Mouse (Mus musculus): Measurements from ENCODE around the gene Snd1.
A peak's percentile ranks its signal among the peaks of the same experiment; 100 is the strongest.

Snd1 gene

DNA sequence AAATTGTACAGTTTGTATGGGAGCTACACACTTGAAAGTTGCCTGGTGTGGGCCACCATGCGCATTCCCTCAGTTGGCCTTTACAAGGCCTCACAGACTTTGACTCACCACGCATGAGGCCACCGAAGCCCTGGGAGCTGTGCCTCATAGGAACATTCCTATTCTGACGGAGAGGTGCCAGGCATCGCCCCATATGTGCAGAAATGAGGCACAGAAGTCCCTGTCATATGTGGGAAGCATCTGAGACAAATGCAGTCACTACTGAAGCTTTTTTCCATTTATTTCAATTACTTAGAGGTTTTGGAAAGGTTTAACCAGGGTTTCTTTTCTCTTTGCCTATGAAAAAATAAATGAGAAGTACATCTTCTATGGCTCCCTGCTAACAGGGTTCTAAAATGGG lies 278.3 kb downstream of the Snd1 start:
- no peak for DNase-seq (ENCODE audit: low spot score)

DNA sequence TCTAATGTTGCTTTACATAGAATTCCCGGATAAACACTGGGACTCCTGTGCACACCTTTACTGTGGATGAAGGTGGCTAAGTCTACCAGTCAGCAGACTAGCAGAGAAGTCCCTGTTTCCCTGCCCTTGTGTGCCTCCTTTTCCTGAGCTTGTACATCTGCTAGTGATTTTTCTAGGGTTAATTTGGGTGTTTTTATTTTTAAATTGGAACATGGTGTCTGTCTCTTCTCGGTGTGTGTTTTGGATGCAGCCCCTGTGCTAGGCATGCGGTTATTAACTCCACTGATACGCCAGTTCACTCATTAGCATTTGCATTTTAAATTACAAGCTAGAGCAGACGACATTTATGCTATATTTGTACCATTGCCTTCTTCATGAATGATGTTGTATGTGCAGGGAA lies 278.7 kb downstream of the Snd1 start:
- DNase-seq (ENCODE audit: low spot score) = no peak

DNA sequence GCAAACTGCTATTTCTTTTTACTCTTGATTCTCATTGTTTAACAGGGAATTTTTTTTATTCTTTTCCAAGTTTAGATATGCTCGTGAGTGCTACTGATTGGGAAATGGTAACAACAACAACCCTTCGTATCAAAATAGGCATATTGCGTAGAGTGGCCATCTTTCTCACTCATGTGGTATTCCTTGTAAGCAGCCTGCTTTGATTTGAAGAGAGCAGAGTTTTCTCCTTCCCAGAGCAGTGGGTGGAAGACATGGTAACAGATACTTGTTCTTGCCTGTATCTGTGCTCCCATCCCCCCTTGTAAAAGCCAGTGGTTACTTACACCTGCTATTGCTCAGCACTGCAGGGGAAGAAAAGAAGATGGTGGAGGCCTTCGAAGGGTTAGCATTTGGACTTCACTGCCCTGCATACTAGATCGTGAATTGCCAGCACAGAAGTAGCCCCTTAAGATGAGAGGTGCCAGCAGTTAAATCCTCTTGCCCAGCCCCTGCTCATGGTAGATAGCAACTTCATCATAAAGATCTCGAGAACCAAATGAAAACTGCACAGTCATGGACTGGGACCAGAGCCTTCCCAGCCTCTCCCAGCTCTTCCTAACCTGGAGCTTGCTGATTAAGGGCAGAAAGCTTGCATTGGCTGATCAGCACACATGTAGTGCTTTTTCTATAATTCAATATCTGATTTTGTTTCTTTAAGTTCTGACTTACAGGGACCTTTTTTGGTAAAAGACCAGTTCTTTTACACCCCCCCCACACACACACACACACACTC lies 279.4 kb downstream of the Snd1 start:
- no peak for DNase-seq (ENCODE audit: low spot score)

DNA sequence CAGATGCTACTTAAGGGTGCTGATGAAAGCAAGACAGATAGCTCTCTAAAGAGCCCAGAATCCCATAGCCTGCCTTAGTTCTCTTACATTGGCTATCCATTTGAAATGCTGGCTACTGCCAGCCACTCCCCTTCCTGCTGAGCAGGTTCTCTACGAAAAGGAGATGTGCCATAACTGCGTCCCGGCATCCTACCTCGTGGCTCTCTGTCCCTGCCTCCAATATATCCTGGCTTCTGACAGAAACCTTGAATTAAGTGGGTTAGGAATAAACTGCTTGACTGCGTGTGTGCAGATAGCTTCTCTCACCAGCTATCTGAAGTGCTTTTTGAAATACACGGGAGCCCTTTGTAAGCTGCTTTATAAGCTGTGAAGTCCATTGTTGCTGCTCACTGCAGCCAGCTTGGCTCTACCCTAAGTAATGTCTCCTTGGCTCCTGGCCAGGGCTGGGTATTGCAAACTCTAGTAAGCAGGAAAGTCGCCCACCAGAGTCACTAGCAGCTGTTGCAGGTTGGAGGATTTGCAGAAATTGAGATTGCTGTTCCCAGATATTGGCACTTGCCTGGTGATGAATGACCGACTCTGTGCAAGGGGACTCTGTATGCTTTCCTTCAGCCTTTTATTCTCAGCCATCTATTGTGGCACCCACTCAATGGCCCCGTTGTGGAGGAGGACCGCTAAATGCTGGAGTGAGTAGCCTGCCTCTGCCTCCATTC lies 281.5 kb downstream of the Snd1 start:
- DNase-seq (ENCODE audit: low spot score) = peak; percentile 23

DNA sequence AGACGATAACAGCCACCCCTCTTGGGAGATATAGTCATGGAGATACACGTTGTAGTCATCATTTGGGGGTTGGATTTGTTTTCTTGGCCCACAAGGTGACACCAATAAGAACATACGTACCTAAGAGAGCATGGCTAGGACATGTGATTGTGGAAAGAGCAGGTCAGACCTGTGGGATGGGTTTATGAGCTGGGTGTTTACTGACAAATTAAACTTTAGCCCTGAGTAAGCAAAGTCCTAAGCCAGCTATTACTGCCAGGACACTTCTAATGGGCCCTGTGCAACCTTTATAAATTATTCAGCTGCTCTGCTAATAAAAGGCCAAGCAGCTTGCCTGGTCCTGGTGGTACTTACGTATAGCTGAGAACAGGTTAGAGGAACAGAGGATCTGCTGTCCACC lies 283.4 kb downstream of the Snd1 start:
- DNase-seq (ENCODE audit: low spot score) = no peak

DNA sequence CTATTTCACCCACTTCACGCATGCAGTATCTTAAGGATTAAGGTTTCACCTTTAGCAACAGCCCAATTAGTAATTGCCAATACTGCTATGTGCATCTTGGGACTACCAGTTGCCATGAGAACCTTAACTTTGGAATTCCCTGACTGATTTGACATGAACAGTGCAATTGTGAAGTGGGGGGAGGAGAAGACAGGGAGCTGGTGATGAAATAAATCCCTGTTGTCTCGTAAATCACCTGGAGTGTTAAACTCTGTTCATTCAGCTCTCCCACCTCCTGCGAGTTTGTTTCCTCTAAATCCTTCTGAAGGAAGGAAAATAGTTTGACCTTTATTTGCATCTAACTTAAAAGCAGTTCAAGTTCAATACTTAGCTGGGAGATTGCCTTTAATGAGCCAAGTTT lies 286.8 kb downstream of the Snd1 start:
- DNase-seq (ENCODE audit: low spot score) = no peak

DNA sequence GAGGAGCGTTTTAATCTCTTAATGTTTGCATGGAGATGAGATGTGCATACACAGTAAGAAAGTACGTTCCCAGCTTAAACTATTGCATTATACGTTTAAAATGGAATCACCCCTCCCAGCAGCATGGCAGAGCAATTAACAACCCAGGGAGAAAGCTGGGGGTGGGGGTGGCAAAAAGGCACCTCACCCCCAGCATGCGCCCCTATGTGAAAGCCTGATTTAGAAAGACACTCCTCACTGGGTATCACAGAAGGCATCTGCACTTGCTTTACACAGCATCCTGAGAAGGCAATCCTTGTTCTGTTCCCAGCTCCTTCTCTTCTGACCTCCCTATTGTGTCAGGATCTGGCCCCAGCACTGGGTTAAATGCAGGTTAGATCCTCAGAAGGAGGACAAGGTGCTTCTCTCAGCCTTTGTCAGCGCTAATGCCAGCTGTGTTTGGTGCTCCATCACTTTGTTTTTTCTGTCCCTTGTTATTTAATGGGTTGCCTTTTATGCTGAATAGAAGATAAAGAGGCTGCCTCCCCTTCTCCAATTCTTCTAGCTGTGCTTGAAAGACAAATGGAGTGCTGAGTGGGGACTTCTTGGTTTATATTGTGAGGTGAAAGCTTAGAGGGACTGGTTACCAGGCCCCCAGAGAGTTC lies 287.3 kb downstream of the Snd1 start:
- DNase-seq (ENCODE audit: low spot score) = no peak

DNA sequence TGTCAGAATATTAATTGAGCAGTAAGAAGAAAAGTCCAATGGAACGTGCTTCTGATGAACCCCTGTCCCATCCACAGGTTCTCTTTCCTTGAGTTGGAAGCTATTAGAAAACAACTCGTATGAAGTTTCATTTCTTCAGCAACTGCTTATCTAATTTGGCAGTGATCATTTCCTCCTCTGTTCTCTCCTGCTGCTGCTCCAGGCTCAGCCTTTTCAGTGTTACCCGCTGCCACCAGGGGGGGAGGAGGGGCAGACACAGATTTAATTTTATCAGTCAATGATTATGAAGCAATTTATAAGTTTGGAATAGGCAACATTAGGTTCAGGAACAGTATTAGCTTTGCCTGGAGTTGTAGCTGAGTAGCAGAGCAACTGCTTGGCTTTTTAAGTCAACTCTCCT lies 291.7 kb downstream of the Snd1 start:
- DNase-seq (ENCODE audit: low spot score) = no peak

DNA sequence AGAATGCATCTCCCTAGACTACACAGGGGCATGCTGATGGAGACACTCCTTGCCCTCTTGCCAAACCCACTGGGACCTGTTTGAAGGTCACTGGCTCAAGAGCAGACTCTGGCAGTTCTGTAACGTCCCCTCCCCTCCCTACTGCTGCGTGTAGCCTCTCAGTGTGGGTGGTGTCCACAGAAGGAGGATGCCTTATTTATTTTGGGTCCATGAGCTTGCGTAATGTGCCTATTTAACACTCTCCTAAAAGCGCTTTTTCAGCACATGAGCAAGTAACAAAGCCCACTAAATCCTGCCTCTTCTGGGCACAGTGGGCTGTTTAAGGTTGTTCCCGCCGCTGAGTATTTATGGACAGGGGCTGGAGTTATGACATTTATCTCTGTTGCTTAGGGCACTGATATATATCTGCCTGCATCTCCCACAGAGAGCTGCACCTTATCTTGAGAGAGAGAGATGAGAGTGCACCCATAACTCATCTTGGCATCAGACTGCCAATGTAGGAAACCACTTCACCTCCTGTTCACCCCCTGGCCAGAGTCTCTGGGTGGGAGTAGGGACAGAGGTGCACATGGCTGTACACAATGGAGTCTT lies 293.0 kb downstream of the Snd1 start:
- no peak for DNase-seq (ENCODE audit: low spot score)

DNA sequence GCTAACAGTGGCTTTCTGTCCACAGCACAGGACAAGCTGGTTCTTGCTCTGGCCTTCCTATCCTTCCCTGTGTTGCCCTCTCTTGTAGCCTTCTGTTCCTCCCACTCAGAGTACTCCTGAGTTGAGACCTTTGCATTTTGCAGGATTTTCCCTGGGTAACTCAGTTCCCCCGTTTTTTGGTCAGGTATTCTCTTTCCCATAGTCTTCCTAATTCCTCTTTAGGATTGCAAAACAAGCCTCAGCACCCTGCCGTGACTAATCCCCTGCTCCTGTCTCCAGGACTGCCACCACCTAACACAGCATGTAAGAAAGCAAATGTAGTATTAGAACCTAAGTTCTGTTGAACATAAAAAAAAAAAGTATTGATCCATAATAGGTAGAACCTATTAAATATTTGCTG lies 296.4 kb downstream of the Snd1 start:
- DNase-seq (ENCODE audit: low spot score) = no peak

DNA sequence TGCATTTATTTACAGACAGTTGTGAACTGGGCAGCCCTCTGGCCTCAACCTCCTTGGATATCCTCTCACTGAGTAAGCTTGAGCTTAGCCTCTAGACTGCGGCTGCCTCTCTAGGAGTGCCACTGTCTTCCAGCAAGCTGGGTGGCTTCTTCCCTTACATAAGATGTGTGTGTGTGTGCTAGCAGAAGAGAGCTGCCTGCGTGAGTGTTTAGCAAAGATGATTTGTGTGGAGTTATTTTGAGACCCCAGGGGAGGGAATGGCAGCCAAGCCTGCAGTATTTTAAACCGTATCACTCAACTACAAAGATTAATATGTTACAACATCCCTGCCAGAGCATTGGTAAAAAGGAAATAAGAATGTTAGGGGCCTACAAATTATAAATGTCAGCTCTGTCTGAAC lies 306.8 kb downstream of the Snd1 start:
- no peak for DNase-seq (ENCODE audit: low spot score)

DNA sequence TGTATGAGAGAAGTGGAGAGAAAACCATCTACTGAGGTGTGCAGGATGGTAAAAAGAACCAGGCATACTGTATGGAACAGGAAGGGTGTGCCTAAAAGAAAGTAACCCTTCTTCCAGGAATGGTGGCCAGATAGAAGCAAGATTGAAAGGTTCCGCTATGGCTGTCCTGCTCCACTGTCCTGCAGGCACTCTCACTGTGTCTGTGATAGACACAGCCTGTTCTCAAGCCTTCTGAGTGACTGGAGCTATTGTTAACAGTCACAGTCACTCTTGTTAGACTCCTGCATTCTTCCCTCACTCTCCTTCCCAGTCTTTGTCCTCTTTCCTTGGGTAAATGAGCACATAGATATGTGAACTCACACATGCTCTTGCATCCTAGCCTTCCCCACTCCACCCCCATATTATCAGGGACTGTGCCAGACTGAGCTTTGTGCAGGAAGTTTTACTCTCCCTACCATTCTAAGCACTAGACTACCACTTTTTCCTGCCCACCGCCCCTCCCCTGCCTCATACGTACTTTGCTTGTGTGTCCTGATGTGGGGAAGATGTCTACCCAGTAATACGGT lies 308.2 kb downstream of the Snd1 start:
- no peak for DNase-seq (ENCODE audit: low spot score)

DNA sequence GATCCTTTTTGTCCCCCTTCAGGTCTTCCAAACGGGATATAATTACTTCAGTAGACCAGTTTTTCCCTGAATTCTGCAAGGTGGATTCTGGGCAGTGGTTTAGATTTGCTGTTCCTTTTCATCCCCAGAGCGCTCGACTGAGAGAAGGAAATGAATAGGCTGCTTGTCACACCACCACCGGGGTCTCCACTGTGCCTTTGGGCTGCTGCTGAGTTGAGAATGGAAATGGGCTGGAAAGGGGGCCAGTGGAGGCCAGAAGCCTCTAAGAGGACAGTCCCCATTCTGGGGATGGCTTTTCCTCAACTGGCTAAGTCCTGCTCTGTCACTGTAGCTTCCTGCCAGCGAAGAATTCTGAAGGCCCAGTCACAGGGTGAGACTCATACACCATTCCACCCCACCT lies 309.0 kb downstream of the Snd1 start:
- no peak for DNase-seq (ENCODE audit: low spot score)

DNA sequence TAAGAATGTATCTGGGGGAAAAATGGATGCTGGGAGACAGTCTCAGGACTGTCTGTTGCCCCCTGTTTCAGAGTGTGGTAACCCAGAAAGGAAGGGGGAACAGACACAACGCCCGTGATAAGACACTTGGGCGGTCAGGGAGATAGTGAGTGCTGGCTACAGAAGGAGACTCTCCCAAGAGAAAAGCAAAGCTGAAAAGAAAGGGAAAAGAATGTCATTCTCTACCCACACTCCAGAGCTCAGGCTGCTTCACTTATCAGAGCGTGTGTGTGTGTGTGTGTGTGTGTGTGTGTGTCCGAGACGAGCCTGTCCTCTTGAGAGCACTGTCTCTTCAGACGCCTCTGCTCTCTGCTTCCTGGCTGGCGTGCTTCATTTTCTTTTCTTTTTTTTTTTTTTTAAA lies 310.8 kb downstream of the Snd1 start:
- DNase-seq (ENCODE audit: low spot score) = no peak

DNA sequence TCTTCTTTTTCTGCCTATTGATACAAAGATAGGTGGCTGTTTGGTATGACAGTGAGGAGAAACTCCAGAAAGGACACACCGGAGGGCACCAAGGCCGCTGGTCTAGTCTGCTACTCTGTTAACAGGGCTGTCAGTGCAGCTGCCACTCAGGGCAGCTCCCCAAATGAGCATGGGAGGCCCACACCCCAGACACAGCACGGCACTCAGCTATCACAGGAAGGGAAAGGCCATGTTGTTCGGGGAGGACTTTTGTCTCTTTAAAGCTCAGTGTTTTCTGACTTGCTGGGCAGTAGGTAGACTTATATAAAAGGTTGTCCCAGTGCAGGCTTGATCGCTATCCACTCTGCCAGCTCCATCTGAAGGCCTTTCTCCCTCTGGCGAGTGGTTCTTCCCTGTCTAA lies 312.2 kb downstream of the Snd1 start:
- DNase-seq (ENCODE audit: low spot score) = no peak

DNA sequence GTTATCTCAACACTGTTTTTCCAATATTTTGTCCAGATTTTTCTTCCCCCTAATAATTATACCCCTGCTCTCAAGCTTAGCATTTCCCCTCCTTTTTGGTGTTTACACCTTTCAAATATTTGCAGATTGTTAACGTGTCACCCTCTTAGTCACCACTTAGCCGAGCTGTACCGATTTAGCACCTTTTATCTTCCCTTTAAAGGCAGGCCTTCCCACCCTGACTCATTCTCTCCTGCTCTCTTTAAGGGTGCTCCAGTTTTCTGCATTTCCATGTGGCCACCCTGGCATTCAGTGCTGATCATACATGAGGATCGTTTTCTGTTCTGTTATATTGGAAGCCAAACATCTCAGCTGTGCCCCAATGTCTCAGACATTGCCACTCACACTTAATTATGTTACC lies 314.7 kb downstream of the Snd1 start:
- DNase-seq (ENCODE audit: low spot score) = no peak

DNA sequence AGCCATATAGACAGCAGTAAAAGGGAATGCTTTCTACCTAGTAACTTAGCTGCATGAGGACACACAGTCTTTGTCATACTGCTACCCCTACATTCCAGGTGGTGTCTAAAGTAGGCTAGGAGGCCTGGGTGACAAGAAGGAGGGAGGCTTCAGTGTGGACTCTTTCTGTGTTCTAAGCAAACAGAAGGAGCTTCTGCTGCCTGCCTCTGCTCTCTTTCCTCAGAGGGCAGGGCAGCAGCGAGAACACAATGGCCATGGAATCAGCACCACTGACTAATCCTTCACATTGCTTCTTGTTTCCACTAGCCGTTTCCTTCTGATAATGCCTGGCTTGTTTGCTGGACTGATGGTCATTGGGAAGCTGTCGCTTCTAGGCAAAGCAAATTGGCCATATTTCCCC lies 316.2 kb downstream of the Snd1 start:
- DNase-seq (ENCODE audit: low spot score) = no peak

DNA sequence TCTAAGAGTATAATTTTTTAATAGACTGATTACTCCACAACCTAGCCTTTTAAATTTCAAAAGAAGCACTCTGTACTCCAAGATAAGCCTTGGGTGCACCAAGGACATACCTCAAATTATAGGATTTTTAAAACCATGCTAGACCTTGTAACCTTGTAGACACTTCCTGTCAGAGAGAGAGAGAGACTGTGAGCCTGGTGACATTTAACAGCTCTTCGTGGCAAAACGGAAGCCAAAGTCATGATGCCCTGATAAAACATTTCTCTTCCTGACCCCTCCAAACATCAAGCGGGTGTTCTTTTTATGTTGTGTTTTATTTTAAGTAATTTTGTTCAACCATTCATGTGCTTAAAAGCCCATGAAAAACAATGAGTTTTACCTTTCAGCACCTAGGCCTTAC lies 316.9 kb downstream of the Snd1 start:
- DNase-seq (ENCODE audit: low spot score) = no peak

DNA sequence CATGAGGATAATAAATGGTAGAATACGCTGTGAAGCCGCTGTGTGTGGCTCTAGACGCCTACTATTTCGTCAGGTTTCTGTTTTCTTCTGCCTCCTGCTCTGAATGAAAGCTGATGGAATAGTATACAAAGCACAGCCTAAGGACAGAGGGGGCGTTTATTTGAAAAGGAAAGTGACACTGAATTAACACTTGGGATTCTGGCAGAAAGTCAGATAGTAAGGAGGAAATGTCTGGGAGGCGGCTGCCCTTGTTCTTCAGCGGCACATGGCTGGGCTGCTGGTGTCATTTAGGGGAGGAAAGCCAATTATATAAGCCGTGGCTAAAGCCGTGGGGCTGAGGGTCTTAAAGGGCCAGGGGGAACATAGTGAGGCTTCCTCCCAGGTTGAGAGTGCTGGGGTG lies 320.4 kb downstream of the Snd1 start:
- DNase-seq (ENCODE audit: low spot score) = no peak

DNA sequence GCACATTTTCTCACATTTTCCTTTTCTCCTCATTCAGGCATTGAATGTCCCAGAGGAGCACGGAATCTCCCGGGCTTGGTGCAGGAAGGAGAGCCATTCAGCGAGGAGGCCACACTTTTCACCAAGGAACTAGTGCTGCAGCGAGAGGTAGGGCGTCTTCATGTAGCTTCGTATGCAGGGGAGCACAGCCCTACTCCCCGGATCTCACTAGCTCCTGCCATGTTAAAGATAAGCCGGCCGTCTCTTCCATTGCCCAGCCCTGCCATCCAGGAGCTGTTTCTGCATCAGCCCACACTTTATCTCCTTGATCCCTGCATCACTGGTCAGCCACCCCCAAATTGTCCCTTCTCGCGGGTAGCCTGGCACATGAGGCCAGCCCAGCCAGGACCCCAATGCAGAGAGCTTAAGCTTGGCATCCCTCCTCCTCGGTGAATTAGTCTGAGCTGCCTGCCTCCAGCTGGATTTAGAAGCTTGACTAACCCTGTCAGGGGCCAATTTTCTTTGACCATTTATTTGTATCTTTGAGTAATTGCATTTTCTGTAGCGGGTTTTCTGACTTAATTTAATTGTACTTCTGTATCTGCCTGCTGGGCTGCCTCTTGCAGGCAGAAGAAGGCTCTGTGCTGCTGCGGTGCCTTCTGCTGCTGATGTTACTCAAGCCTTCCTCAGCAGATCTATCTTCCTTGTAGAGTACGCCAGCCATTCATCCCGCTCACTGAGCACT lies 321.0 kb downstream of the Snd1 start:
- DNase-seq (ENCODE audit: low spot score) = no peak

DNA sequence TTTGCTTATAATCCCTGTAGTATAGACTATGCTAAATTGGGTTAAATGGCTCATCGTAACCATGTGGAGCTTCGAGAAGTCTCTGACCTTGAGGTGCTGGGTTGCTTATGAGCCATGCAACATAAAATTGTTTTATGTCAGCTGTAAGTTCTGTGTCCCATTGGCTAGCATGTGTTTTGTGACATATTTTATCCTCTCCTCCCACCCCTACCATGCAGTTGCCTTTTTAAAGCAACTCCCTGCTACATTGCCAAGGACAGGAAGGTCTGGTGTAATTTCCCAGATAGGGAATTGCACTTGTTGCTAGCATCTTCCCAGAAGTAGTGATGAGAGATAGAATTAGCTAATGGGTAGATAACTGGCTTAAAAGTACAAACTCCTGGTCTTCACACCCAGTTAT lies 324.9 kb downstream of the Snd1 start:
- DNase-seq (ENCODE audit: low spot score) = no peak

DNA sequence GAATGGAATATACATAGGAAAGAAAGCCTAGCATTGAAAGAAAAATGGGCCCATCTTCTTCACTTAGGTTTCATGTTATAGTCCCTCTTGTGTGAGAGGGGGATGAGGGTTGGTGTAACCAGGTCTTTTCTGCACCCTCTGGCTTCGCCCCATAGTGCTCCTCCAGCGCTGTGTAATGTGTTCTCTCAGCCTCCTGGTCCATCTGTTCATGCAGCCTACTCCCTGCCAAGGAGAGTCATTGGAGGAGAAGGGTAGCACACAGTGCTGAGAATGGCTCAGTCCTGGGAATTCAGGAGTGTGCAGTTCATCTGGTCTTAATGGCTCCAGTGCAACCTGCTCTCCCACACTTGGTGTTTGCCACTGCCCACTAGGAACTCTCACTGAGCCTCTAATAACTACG lies 326.0 kb downstream of the Snd1 start:
- DNase-seq (ENCODE audit: low spot score) = no peak
